Mouse (Mus musculus) MEL-GATA-1-ER (cell line): Measurements from ENCODE around the gene Ankrd52.

Experiments used
- DNase-seq: peaks from one replicate; pipeline ENCODE4 v3.0.0-alpha.2; 2012; ENCODE audit warnings: low read depth; ENCODE audit errors: extremely low read depth

The Ankrd52 gene

DNA sequence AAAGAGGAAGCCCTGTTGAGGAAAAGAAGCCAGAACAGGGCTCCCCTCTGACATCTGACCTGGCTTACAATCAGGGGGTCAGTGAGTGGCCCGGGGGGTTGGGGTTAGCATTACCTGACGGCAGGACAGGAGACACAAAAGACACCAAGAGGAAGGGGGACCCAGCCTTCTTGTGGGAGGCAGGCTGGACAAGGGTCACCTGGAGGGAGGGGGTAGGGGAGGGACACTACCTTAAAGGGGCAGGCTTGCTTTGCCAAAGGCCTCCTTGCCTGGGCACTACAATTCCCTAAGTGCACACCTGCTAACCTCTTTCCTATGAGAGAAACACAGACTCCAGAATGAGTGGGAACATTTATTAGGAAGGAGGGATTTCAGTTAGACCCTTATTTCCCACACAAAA, 24.1 kb downstream of the Ankrd52 start, which contains the start of gene Slc39a5:
Slc39a5 (minus strand) TSS at position 174 of the 400 bp plus-strand sequence.
- no peak for DNase-seq

DNA sequence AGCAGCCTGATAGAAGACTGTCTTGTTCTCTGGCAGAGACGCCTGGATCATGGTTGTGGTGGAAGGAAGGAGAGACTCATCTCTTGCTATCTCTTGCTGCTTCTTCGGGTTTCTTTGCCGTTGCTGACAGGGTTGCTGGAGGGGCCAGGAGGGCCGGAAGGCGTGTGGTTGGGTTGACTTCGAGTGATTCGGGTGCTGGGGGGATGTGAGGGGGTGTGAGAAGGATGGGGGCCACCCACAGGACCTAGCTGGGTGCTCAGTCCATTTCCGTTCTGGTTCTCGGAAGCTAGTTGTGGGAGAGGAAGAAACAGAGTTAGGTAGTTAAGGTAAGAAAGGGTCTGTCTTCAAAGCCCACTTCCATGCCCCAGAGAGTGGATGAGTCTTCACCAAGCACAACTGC, 24.7 kb downstream of the Ankrd52 start:
- DNase-seq: no peak

DNA sequence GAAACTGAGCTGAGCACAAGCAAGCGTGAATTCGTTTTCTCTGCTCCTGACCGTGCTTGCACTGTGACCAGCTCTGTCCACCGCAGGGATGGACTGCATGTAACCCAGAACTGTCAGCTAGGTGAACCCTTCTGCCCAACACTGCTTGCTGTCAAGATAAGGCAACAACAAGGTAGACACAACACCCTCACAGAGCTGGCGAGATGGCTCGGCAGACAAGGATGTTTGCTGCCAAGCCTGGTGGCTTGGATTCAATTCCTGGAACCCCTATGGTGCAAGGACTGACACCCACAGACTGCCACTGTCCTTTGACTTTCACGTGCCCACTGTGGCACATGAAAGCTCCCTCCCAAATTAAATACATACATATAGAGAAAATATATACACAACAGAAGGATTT, 27.0 kb downstream of the Ankrd52 start:
- no peak for DNase-seq

DNA sequence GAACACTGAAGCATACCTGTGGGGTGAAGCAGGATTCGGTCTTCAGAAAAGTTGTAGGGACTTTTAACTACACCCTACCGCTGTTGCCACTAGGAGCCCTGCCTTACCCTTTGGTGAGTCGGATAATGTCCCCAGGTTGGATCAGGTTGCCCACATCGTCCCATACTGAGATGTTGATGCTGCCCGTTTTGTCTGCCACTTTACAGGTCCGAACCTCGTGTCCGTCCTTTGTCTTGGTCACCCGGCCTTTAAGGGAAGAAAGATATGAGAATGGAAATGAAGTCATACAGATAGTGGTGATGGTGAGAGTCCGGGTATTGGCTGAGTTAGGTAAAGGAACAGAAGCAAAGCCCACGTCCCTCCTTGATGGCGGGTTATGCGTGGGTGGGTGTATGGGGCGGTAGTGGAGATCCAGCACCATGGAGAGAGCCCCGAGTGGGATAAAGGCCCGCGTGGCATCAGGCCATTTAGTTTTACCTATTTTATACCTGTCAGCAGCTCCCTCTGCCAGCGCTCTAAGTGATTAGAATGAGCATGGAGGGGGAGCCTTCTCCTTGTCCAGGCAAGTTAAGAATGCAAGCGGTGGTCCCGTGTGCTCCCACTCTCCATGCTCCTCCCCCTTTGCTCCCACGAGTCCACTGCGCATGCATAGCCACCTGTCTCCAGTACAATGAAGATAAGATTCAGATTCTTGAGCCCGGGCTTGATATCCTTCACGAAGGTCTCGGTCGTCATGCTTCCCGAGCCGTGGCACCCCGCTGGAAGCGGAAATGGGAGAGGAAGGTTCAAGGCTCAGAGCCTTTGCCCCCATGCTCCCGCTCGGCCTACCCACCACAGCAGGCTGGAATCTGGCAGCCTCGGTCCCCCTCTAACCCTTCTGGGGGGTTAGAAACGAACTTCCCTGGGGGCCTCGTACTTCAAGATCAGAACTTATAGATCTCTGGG, 31.9 kb downstream of the Ankrd52 start:
- DNase-seq: peak; percentile 14

DNA sequence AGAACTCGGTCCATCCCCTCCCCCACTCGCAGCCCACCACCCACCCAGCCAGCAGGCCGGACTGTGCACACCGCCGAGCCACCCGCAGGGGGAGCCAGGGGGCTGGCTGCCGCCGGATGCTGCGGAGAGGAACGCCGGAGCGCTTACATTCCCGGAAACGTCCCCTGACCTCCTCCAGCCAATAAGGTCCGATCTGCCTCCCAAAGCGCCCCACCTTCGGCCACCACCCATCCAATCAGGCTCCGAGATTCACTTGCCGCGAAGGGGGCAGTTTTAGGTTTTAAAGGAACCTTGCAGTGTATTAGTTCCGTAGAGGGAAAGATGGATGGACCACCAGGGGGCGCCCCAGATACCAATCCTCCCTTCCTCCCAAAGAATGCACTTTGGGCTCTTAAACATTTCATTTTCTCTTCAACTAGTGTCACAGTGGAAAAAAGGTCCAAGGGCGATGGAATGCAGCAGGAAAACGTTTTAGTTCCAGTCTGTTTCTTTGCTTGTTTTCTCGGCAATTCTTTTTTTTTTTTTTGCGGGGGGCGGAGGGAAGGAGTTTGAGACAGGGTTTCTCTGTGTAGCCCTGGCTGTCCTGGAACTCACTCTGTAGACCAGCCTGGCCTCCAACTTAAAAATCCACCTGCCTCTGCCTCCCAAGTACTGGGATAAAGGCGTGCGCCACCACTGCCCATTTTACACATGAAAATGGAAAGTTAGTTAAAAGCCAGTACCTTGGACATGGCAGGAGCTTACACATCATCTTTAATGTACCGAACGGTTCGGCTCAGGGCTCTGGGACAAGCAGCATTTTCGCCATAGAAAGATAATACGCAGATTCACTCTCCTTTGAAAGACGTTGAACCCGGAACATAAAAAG, 33.0 kb downstream of the Ankrd52 start:
- DNase-seq: peak; percentile 97

DNA sequence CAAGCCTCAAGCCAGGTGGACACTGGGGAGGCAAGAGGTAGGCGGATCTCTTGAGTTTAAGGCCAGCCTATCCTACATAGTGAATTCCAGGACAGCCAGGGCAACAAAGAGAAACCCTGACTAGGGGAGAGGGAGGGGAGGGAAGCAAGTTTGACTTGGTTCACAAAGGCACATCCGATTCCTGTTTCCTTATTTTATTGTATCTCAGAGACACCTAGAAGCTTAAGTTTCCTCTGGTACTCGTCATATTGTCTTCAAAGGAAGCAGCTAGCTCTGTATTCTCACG, 33.6 kb downstream of the Ankrd52 start:
- DNase-seq: peak; percentile 37

DNA sequence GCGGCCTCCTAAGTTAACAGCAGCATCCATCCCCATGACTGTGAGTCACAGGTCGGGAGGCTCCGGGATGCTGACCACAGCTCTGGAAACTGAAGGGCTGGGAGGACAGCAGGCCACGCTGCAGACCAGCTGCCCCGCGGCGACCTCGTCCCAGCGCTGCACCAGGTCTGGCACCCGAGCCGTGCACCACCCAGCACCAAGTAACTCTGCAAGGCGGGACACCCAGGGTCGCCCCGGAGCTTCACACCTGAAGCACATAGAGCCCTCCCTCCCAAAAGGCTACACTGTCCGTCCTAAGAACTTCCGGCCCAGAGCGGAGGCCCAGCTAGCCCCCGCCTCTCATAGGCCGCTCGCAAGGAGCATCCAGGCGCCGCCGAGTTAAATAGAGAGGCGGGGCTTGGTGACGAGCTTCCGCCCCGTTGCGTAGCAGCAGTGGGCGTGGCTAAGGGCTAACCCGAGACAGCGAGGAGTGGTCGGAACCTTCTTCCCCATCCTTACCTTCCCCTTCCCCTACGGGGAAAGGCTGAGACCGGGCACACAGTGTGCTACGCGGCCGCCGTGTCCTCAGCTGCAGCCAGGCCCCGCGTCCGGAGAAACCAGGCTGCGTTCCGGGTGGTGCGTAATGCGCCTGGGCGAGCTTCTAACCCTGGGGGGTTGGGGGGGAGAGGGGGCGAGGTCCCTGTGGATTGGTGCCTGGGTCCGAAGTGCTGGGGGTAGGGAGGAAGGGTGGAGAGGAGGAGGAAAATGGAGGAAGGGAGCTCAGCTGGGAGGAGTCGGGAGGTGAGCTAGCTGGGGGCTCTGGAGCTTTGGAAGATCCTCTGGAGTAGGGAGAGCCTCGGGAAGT, 34.5 kb downstream of the Ankrd52 start, which contains the start of the genes Nabp2 and Rnf41:
Nabp2 (minus strand) TSS at position 282 of the 844 bp plus-strand sequence.
Rnf41 (plus strand) TSS at position 447 of the 844 bp plus-strand sequence.
- DNase-seq: peak; percentile 92

DNA sequence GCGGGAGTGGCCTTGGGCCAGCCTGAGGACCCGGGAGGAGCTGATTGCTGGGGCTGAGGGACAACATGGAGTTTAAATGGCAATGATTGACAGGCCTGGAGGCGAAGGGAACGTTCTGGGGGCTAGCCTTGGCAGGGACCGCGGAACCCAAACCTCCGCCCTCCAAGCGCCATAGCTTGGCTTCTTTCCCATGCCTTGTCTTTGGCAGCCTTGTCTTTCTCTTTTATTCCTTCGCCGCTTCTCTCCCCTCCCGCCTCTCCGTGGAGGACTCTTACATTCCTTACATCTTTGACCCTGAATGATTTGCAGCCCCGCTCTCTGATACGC, 35.1 kb downstream of the Ankrd52 start:
- DNase-seq: no peak

DNA sequence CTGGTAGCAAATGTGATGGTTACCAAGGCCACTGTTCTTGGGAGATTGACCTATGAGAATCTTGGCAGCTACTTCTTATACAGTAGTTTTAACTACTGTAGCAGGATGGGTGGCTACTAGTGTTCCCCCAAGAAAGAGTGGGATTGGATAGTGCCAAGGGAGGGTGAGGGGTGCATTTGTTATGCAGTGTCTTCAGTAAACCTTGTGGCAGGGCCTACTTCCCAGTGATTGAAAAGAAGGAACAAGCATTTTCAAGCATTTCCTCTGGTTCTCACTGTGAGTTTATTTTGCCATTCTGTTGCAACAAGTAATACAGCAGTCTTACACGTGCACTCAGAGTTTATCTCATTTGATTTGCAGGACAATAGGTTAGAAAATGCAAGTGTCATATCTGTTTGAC, 35.6 kb downstream of the Ankrd52 start:
- DNase-seq: peak; percentile 34

DNA sequence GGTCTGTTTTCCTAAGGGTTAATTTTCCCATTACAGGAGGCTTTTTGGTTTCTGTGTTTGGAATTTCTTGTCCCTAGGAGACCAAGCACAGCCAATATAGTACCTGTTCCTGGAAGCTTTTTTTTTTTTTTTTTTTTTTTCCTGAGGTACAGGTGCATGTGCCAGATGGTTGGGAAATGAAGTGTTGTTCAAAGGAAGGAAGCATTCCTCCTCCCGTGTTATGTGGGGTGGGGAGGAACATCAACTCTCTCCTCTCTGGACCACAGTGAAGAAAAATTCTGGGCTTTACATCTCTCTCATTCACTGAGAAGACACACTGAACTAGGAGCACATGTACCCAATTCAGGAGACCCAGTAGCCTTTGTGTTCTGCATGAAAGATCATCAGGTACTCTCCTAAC, 36.2 kb downstream of the Ankrd52 start:
- DNase-seq: no peak

DNA sequence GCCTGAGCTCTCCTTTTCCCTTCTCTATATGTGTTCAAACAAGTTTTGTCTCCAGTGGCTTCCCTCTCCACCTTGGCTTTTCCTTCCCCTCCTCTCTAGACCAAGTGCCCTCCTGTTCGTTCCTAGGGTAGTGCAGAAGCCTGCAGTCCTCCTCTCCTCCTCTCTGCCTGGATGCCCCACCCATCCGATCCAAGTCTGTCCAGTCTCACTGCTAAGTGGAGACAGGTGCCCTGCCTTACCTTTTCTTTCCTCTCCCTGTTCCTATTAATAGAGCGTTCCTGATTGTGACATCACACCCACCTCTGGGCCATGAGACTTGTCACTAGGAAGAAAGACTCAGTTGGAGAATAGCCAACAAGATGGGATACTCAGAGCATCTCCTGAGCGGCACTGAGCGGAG, 37.9 kb downstream of the Ankrd52 start:
- no peak for DNase-seq

DNA sequence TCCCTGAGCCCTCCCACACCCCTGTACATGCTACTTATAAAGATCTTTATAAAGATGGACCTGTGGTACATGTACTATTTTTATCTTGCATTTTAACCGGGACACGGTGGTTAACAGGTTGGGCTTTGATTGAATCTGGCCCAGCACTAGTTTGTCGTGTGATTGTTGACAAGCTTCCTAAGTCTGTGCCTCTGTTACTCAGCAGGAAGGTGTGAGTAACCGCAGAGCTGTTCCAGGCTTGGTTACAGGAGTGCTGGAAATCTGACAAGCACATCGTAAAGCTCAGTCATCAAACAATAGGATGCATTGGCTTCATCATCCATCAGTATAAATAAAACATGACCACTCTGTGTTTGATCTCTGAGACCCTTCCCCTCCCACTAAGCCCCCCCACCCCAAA, 45.5 kb downstream of the Ankrd52 start:
- no peak for DNase-seq

DNA sequence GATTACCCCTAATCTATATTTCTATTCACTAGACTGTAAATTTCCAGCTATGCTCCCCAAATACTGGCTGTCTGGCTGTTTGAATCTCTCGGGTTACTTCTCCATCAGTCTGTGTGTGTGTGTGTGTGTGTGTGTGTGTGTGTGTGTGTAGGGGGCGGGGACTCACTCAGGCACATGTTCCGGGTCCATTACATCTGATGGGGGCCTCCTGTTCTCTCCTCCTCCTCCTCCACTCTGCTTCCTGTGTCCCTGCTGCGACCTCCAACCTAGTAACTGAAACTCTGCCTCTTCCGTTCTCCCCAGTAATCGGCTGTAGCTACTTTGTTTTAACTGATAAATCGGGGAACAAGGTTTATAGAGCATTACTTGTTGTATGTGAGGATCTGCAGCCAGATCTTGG, 47.7 kb downstream of the Ankrd52 start:
- DNase-seq: no peak

DNA sequence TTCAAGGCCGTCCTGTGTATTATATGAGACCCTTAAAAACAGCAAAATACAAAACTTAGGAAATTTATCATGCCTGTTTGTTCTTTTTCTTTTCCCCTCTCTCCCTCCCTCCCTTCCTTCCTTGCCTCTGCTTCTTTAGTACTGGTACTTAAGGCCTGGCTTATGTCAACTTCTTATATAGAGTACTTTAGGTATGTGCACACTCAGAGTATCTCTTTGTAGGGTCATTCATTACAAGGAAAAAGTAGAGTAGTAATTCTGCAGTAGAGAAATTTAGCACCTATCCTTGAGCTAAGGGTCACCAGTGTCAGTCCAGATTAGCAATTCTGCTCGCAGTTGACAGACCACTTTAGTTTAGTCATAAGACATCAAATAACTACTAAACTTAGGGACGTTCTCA, 48.3 kb downstream of the Ankrd52 start:
- no peak for DNase-seq

DNA sequence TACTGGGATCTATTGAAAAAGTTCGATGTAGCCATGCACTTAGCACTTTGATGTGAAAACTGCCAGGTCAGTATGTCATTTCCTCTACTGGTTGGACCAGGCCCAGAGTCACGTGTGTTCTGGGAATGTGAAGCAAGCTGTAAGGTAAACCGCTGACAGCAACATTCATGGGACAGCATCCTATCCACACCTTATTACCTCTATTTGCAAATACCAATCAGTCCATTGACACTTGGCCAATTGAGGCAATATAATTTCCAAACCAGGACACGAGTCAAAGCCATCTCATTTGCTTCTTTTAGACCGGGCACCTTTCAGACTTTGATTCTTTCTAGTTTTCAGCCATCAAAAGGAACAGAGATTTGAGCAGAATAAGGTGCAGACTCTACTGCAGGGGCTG, 52.1 kb downstream of the Ankrd52 start:
- DNase-seq: no peak

DNA sequence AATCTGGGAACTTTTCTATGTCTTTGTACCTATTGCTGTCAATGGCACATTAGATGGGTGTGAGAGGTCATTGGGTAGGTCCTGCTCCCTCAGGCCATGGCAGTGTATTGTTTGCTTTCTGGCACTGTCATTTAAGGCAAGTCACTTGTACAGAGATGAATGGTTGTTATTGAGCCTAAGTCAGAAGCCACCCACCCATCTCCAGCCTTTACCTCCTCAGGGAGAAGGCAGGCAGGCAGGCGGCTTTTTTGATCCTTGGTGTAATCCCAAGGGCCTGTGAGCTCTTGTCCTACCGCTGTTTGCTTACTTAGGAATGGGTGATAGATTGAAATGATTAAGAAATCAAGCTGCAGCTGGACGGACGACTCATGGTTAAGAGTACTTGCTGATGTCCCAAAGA, 52.5 kb downstream of the Ankrd52 start:
- DNase-seq: no peak

DNA sequence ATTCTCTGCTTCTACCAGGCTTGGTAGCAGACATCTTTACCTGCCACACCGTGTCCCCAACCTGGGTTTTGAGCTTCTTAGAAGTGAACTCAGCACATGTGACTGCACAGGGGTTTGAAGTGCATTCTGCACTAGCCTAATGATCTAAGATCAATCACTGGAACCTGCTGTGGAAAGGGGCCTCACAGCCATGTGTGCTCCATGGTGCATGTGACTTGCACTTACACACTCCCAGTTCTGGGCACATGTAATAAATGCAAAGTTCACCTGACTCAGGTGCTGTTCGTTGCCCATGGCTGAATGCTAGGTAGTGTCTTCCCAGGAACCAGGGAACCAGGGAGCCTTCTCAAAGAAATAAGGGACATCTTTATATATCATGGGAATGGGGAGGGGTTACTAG, 56.5 kb downstream of the Ankrd52 start:
- DNase-seq: no peak

DNA sequence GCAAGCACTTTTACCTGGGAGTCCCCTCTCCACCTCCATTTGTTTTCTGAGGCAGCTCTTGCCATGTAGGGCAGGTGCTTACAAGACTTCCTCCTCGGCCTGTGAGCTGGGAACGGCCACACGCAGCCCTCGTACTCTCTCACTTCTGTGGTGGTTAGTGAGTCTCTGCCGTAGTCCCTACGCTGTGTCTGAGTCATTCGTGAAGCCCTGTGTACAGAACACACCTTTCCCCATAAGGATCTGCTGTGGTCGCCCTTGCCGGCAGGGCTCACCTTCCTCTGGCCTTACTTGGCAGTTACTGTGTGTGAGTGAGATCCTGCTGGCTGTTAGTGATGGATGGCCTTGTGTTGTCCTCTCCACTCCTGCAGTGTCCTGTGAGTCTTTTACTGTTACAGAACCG, 57.8 kb downstream of the Ankrd52 start:
- no peak for DNase-seq

DNA sequence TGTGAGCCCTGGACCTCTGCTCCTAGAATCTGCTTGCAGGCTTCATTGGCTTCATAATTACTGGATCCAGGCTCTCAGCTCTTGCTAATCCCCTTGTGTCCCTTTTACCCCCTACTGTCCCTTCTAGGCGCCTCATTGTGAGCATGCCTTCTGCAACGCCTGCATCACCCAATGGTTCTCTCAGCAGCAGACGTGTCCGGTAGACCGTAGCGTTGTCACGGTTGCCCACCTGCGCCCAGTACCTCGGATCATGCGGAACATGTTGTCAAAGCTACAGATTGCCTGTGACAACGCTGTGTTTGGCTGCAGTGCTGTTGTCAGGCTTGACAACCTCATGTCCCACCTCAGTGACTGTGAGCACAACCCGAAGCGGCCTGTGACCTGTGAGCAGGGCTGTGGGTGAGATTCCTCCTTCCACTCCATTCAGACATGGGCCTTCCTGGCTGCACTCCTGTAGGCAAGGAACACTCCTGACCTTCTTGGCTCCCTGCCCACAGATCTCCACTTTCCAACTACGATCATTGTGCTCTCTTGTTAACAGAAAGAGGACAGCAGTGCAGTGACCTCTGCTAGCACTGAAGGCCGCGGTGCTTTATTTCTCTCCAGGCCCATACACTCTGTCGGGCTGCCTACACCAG, 58.4 kb downstream of the Ankrd52 start:
- DNase-seq: no peak

DNA sequence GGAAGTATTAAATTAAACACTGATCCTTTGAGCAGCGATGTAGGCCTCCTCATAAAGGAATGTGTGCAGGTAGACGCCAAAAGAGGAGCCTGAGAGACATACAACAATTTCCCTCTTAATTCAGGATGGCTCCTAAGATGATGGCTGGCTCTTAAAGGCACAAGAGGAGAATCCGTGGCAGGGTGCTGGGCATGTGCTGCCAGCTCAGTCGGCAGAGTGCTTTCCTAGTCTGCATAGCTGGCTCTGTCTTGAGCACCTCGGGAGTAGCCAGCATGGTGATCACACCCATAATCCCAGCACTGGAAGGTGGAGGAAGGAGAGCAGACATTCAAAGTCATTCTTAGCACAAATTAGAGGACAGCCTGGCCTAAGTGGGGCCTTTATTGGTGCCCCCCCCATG, 59.0 kb downstream of the Ankrd52 start:
- no peak for DNase-seq

DNA sequence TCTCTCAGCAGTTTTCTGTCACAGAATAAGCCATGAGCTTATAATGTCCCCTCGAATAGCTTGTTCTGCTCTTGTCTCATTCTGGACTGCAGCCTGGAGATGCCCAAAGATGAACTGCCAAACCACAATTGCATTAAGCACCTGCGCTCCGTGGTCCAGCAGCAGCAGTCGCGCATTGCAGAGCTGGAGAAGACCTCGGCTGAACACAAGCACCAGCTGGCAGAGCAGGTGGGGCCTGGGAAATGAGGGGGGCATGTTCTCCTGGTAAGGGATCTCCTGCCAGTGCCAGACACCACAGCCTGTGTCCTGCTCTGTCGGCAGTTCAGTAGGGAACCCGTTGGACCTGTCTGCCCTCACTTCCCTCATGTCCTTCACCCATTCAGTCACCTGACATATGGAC, 59.5 kb downstream of the Ankrd52 start:
- DNase-seq: no peak
